Mouse (Mus musculus) fibroblast of lung, adult 2 months (primary cell): ENCODE measurements around the gene Evi5.
A peak's percentile ranks its signal among the peaks of the same experiment; 100 is the strongest.

Experiments
- DNase-seq: peaks from one replicate; pipeline ENCODE4 v3.0.0-alpha.2; 2011; ENCODE audit warnings: low read depth

Evi5 gene

GRCm38 (mm10) chr5:107873330-107873729 lies 1.6 kb downstream of the Evi5 start:
- no peak for DNase-seq

GRCm38 (mm10) chr5:107869701-107870100 lies 5.2 kb downstream of the Evi5 start:
- no peak for DNase-seq

- DNase-seq = peak; percentile 80
Observed at GRCm38 (mm10) chr5:107868905-107869424, 5.9 kb downstream of the Evi5 start.

GRCm38 (mm10) chr5:107867970-107868904 lies 6.7 kb downstream of the Evi5 start:
- DNase-seq = no peak

- DNase-seq = no peak
Observed at GRCm38 (mm10) chr5:107866127-107867126, 8.5 kb downstream of the Evi5 start.

GRCm38 (mm10) chr5:107863971-107864370 lies 10.9 kb downstream of the Evi5 start:
- DNase-seq = no peak

GRCm38 (mm10) chr5:107858963-107859362 lies 15.9 kb downstream of the Evi5 start:
- no peak for DNase-seq

- no peak for DNase-seq
Observed at GRCm38 (mm10) chr5:107855546-107855945, 19.4 kb downstream of the Evi5 start.

- DNase-seq = no peak
Observed at GRCm38 (mm10) chr5:107854556-107854955, 20.4 kb downstream of the Evi5 start.

- no peak for DNase-seq
Observed at GRCm38 (mm10) chr5:107853807-107854206, 21.1 kb downstream of the Evi5 start.

GRCm38 (mm10) chr5:107848964-107849363 lies 25.9 kb downstream of the Evi5 start:
- DNase-seq = no peak

GRCm38 (mm10) chr5:107847817-107848216 lies 27.1 kb downstream of the Evi5 start:
- DNase-seq = no peak

- DNase-seq = no peak
Observed at GRCm38 (mm10) chr5:107847349-107847748, 27.6 kb downstream of the Evi5 start.

- DNase-seq = no peak
Observed at GRCm38 (mm10) chr5:107840549-107841238, 34.2 kb downstream of the Evi5 start.

- no peak for DNase-seq
Observed at GRCm38 (mm10) chr5:107838891-107839644, 35.8 kb downstream of the Evi5 start.

- no peak for DNase-seq
Observed at GRCm38 (mm10) chr5:107834287-107834686, 40.6 kb downstream of the Evi5 start.

- DNase-seq = no peak
Observed at GRCm38 (mm10) chr5:107831351-107831750, 43.6 kb downstream of the Evi5 start.

GRCm38 (mm10) chr5:107829998-107830560 lies 44.8 kb downstream of the Evi5 start, which contains the start of gene Ube2d2b:
Ube2d2b (plus strand) TSS chr5:107830099.
- no peak for DNase-seq

GRCm38 (mm10) chr5:107822521-107822920 lies 52.4 kb downstream of the Evi5 start:
- no peak for DNase-seq

GRCm38 (mm10) chr5:107814651-107815050 lies 60.3 kb downstream of the Evi5 start:
- DNase-seq = no peak
